Mouse (Mus musculus) E14TG2a.4 (cell line): ENCODE data around the gene Ostm1.

Experiments used
- CTCF ChIP-seq: conservative IDR thresholded peaks from 2 replicates; pipeline ENCODE4 v1.5.1; 2014; ENCODE audit warnings: low read length
- NANOG ChIP-seq: IDR thresholded peaks from 2 replicates; pipeline ENCODE4 v1.6.1; 2014; ENCODE audit warnings: borderline replicate concordance, low read length, mixed read lengths
- POU5F1 ChIP-seq: IDR thresholded peaks from 2 replicates; pipeline ENCODE4 v1.6.1; 2014; ENCODE audit warnings: low read length, borderline replicate concordance

DNA sequence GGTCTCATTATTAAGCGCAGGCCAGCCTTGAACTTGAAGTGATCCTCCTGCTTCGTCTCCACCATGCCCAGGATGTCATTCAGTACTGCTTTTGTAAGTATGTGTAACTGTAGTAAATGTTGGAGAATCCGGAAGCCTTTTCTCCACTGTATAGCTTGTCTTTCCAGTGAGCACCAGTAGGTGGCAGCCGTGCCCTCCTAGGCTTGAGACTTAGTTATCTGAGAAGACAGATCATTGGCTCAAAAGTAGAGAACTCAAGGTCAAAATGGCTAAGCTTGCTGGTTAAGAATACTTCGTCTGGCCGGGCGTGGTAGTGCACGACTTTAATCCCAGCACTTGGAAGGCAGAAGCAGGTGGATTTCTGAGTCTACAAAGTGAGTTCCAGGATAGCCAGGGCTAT is 113.4 kb downstream of the Ostm1 start:
- TF ChIP-seq CTCF (peak; percentile 85), NANOG (no peak), POU5F1 (no peak)
